Mouse (Mus musculus): ENCODE measurements around the gene Lrp8. TPM values are rescaled to one million over a fixed set of nuclear protein-coding genes. Genes with fewer than 3 reads are reported as not detected.

The Lrp8 gene
- 1.8 and 3.2 TPM in 2 replicates for polyA plus RNA-seq (2015; fragmentation: Nextera tagmentation; extraction: Ambion mirVana)

DNA sequence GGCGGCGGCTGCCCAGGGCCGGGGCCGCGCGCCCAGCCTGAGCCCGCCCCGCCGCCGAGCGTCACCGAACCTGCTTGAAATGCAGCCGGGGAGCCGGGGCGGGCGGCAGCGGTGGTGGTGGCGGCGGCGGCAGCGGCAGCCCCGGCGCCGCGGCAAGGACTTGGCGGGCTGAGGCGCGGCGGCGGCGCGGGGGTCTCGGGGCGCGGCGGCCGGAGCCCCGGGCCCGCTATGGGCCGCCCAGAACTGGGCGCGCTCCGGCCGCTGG is at the start of gene Lrp8:
Gene Lrp8 (plus strand): TSS at position 77 of the 265 bp plus-strand sequence.

GRCm38 (mm10) chr4:107879254-107880050 is 77.4 kb downstream of the Lrp8 start, which contains the start of gene Magoh:
Gene Magoh (plus strand): TSS chr4:107879755.

DNA sequence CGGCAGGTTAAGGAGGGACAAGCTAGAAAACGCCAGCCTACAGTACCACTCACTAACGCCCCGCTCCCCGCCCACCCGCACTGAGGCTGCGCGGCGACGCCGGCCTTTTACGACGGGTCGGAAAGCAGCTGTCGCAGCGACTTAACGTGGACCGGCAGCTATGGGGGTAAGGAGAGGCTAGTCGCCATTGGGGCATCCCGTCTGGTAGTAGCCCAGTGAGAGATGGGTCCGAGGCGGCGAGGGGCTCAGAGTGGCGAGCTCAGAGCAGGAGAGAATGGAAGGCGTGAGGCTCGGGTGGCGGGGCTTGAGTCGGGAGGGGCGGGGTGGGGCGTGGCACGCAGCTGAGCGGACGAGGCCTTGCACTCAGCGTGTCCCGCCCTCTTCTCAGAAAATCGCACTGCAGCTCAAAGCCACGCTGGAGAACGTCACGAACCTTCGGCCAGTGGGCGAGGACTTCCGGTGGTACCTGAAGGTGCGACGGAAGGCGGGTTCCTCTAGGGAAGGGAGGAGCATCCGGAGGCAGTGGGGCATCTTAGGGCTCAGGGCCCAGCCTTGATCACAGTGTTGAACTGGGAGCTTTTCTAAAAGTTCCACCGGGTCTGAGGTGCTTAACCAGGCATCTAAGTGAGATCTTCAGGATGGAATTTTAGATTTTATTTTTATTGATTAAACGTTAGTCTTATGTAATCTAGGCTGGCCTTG is 87.8 kb downstream of the Lrp8 start, which contains the start of gene 0610037L13Rik:
Gene 0610037L13Rik (plus strand): TSS at position 83 of the 702 bp plus-strand sequence.

DNA sequence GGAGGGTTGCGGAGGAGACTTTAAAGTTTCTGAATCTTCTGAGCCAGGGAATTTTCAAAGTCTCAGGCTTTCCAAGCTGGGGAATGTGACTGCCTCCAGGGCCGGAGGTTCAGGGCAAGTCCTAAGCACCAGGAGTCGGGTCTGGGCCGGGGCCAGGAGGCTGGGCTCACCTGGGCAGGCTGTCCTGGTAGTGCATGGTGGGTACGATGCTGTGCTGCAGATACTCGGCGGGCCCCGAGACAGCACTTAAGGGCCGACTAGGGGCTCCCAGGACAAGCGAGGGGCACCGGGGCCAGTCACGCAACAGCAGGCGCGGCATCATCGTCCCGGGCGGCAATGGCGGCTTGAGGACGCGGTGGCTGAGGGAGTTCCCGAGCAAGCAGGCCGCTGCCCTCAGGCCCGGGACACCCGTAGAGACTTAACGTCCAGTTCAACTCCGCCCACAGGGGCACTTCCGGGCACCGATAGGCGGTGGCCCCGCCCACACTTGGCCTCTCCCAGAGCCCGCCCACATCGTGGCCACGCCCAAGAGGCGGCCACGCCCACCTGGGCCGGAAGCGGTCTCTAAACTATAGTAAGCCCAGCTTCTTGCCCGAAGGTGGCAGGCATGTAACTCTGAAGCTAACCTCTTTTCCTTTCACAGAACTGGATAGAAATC is 121.2 kb downstream of the Lrp8 start, which contains the start of gene Cpt2:
Gene Cpt2 (minus strand): TSS at position 466 of the 658 bp plus-strand sequence.

Other genes starting within 250 kb of the Lrp8 start
- gene Dmrtb1, start 118.0 kb upstream of the Lrp8 start, polyA plus RNA-seq (2015; fragmentation: Nextera tagmentation; extraction: Ambion mirVana), result not detected in 2 replicates
- 223 and 356 TPM in 2 replicates for gene Magoh, start 77.5 kb downstream of the Lrp8 start, polyA plus RNA-seq (2015; fragmentation: Nextera tagmentation; extraction: Ambion mirVana)
- gene 0610037L13Rik, start 87.6 kb downstream of the Lrp8 start, polyA plus RNA-seq (2015; fragmentation: Nextera tagmentation; extraction: Ambion mirVana), result 169 and 190 TPM in 2 replicates
- gene Cpt2, start 121.3 kb downstream of the Lrp8 start, polyA plus RNA-seq (2015; fragmentation: Nextera tagmentation; extraction: Ambion mirVana), result 48.6 and 92.1 TPM in 2 replicates
- gene Slc1a7, start 166.1 kb downstream of the Lrp8 start, polyA plus RNA-seq (2015; fragmentation: Nextera tagmentation; extraction: Ambion mirVana), result 0.52 and 0.58 TPM in 2 replicates